Mouse (Mus musculus) bone marrow, adult 2 months (tissue): Measurements from ENCODE around the gene Slc41a2.

Experiments
- CTCF ChIP-seq: fragments of 200-500 bp; IDR thresholded peaks from 2 replicates; pipeline ENCODE4 v1.5.1; 2011; ENCODE audit warnings: low read length, control low read depth; ENCODE audit not compliant: control insufficient read depth, insufficient read depth
- POLR2A ChIP-seq: fragments of 200-500 bp; IDR thresholded peaks from 2 replicates; pipeline ENCODE4 v1.6.1; 2011; ENCODE audit warnings: low read depth, mild to moderate bottlenecking, control low read depth, low read length, borderline replicate concordance; ENCODE audit not compliant: control insufficient read depth

DNA sequence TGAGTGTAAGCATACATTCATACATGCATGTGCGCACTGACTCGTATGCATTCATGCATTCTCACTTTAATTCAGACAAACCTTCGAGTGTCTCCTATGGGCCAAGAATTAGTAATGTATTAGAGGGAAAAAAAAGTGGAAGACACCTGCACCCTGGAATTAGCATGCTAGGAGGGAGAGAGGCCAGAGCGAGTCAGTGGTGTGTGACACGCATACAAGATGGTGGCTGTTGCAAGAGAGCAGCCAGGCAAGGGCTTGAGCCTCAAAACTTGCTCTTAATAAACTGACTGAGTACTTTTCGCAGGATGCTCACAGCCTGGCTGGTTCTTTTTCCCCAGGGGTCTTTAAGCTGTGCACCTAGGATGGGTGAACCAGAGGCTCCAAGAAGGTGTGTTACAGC, 152.6 kb downstream of the Slc41a2 start:
- no peak for TF ChIP-seq POLR2A
- no peak for TF ChIP-seq CTCF
